Mouse (Mus musculus) stomach, postnatal 0 days (tissue): ENCODE data around the gene H2afy2.

Experiments used
- CTCF ChIP-seq: IDR thresholded peaks from 2 replicates; pipeline ENCODE4 v1.5.1; 2016; ENCODE audit warnings: antibody characterized with exemption, low read depth, mild to moderate bottlenecking, moderate library complexity
- EP300 ChIP-seq: optimal IDR thresholded peaks from 2 replicates; pipeline ENCODE3; 2016; ENCODE audit warnings: antibody characterized with exemption

DNA sequence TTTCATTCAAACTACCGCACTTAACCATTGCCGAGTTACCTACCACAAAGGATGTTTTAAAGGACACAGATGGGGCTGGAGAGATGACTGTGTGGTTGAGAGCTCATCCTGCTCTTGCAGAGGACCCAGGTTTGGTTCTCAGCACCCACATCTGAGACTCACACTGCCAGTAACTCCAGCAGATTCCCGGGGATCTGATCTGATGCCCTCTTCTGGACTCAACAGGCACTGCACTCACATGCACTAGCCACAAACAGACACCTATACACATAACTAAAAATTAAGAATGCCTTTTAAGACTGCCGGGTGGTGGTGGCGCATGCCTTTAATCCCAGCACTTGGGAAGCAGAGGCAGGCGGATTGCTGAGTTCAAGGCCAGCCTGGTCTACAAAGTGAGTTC is 53.8 kb downstream of the H2afy2 start:
- TF ChIP-seq CTCF, result no peak
- no peak for TF ChIP-seq EP300
